Mouse (Mus musculus) induced T-regulatory cell, adult 2 months (primary cell): ENCODE data around the gene Srrm2.

ENCODE experiments used
- DNase-seq: peaks from one replicate; pipeline ENCODE4 v3.0.0-alpha.2; 2012; ENCODE audit warnings: low read depth

Srrm2 gene

GRCm38 (mm10) chr17:23790269-23791078 is at the start of gene Srrm2:
TSS of gene Srrm2 (plus strand) at chr17:23790532.
- peak; percentile 69 for DNase-seq

- no peak for DNase-seq
These were observed 49.7 kb upstream of the Srrm2 start, which contains the start of gene Paqr4 for GRCm38 (mm10) chr17:23740598-23741021. TSS of gene Paqr4 (minus strand) at chr17:23740867.

- DNase-seq: no peak
These were observed 48.7 kb upstream of the Srrm2 start for GRCm38 (mm10) chr17:23741359-23742209.

- DNase-seq: peak; percentile 86
These were observed 48.0 kb upstream of the Srrm2 start for GRCm38 (mm10) chr17:23742210-23742793.

- DNase-seq: no peak
These were observed 47.4 kb upstream of the Srrm2 start for GRCm38 (mm10) chr17:23742941-23743340.

GRCm38 (mm10) chr17:23744076-23744475 is 46.3 kb upstream of the Srrm2 start:
- DNase-seq: peak; percentile 32

- peak; percentile 21 for DNase-seq
These were observed 45.7 kb upstream of the Srrm2 start for GRCm38 (mm10) chr17:23744651-23745050.

- peak; percentile 58 for DNase-seq
These were observed 44.8 kb upstream of the Srrm2 start, which contains the start of gene Kremen2 for GRCm38 (mm10) chr17:23745301-23746251. TSS of gene Kremen2 (minus strand) at chr17:23745833.

- peak; percentile 64 for DNase-seq
These were observed 44.0 kb upstream of the Srrm2 start for GRCm38 (mm10) chr17:23746311-23746710.

GRCm38 (mm10) chr17:23746767-23747166 is 43.6 kb upstream of the Srrm2 start:
- no peak for DNase-seq

- no peak for DNase-seq
These were observed 42.9 kb upstream of the Srrm2 start for GRCm38 (mm10) chr17:23747471-23747870.

GRCm38 (mm10) chr17:23748026-23748425 is 42.3 kb upstream of the Srrm2 start:
- peak; percentile 76 for DNase-seq

- peak; percentile 92 for DNase-seq
These were observed 41.5 kb upstream of the Srrm2 start for GRCm38 (mm10) chr17:23748631-23749391.

GRCm38 (mm10) chr17:23749400-23750191 is 40.7 kb upstream of the Srrm2 start:
- DNase-seq: no peak

- DNase-seq: no peak
These were observed 34.6 kb upstream of the Srrm2 start for GRCm38 (mm10) chr17:23755689-23756088.

- no peak for DNase-seq
These were observed 32.8 kb upstream of the Srrm2 start for GRCm38 (mm10) chr17:23757581-23757980.

- no peak for DNase-seq
These were observed 31.5 kb upstream of the Srrm2 start for GRCm38 (mm10) chr17:23758801-23759200.

- no peak for DNase-seq
These were observed 30.1 kb upstream of the Srrm2 start for GRCm38 (mm10) chr17:23760231-23760630.

GRCm38 (mm10) chr17:23761155-23761554 is 29.2 kb upstream of the Srrm2 start:
- DNase-seq: no peak

- no peak for DNase-seq
These were observed 27.4 kb upstream of the Srrm2 start for GRCm38 (mm10) chr17:23762976-23763375.
